8 mouse cellular contexts compared by ENCODE assay signal in genomic region chr15:79892995-79893823, GRCm38 (mm10). TPM values are rescaled to one million over a fixed set of nuclear protein-coding genes. Genes with fewer than 3 reads are reported as not detected.
A peak's percentile ranks its signal among the peaks of the same experiment; 100 is the strongest.
DNase-seq lines count a peak whose midpoint lies in the region; ATAC-seq and TF ChIP-seq lines count a peak whose summit lies in the region.
"Had no signal": no experiment of that assay in that cellular context is flagged by ENCODE, and none has a peak within 500 bp of the region (broad histone marks: within the 10 kb centered on the region; RNA-seq: fewer than 3 reads in every experiment).

No protein-coding gene starts in this region.

- H3K27me3 ChIP-seq in spleen, adult 2 months (ENCODE audit: control insufficient read depth, insufficient read depth, low read length) = no peaks in the 10 kb centered on the region
- H3K27me3 ChIP-seq in stomach, embryonic 16.5 days (ENCODE audit: control insufficient read depth, insufficient read depth, low read length) = no peaks in the 10 kb centered on the region

- H3K9ac ChIP-seq in stomach, embryonic 16.5 days (ENCODE audit: low read length) = peak overlapping the region; percentile 78; the same call in 1 of the 2 replicates

- peak overlapping the region; percentile 64 for H3K4me2 ChIP-seq in stomach, embryonic 16.5 days (ENCODE audit: low read depth, low read length)

- H3K4me3 ChIP-seq in spleen, adult 2 months (ENCODE audit: extremely low read depth, insufficient read depth, insufficient read length) = peak overlapping the region; percentile 88
- H3K4me3 ChIP-seq in embryonic fibroblast, embryonic 13.5 days (ENCODE audit: insufficient read depth, low read length) = peak overlapping the region; percentile 54
- H3K4me3 ChIP-seq in stomach, embryonic 16.5 days (replicated peaks; ENCODE audit: low read length) = peak overlapping the region; percentile 60

- intact Hi-C loops in left cerebral cortex, postnatal 10 days (cut with DNase I) = no loop called here

- TF ChIP-seq CTCF in spleen, adult 2 months (IDR thresholded peaks at IDR 0.05; ENCODE audit: extremely low read depth, insufficient read depth, insufficient read length, insufficient replicate concordance) = no peak
- TF ChIP-seq CTCF in embryonic fibroblast, embryonic 13.5 days (IDR thresholded peaks at IDR 0.05; ENCODE audit: borderline replicate concordance, insufficient read depth, low read length) = no peak

- H3K27ac ChIP-seq in spleen, adult 2 months (ENCODE audit: insufficient read depth, low read length) = peak overlapping the region; percentile 96
- no peak overlapping the region for H3K27ac ChIP-seq in embryonic fibroblast, embryonic 13.5 days (ENCODE audit: insufficient read depth, low read length)
- H3K27ac ChIP-seq in stomach, embryonic 16.5 days (ENCODE audit: low read length) = no peak overlapping the region

- peak in 1 of 2 experiments; percentile 42 for DNase-seq in spleen, adult 2 months (ENCODE audit: low read depth in 1 of 2, low spot score in 2 of 2)
- DNase-seq in spleen, adult 18-20 months = no peak
- DNase-seq in liver = peak; percentile 20
- DNase-seq in left cerebral cortex, postnatal 10 days (ENCODE audit: extremely low spot score in 1 of 2, low spot score in 2 of 2) = no peak
- no peak for DNase-seq in urinary bladder, postnatal 25 days (ENCODE audit: low spot score)
- DNase-seq: cerebellum, adult 8-10 months had no signal

- TF ChIP-seq POLR2A in spleen, adult 2 months (IDR thresholded peaks at IDR 0.05; ENCODE audit: low read depth, low read length) = peak; percentile 49; the same call in 1 of the 2 replicates
- TF ChIP-seq POLR2A in embryonic fibroblast, embryonic 13.5 days (IDR thresholded peaks at IDR 0.05; ENCODE audit: low read depth, low read length) = no peak

- no peak for ATAC-seq in stomach, embryonic 16.5 days (ENCODE audit: insufficient read depth, low FRiP score)

- H3K4me1 ChIP-seq in spleen, adult 2 months (ENCODE audit: control insufficient read depth, insufficient read depth, insufficient read length) = peaks cover 20% of the 10 kb centered on the region
- H3K4me1 ChIP-seq in embryonic fibroblast, embryonic 13.5 days (ENCODE audit: control insufficient read depth, insufficient read depth, low read length) = peaks cover 2% of the 10 kb centered on the region; the same call in 1 of the 2 replicates
- peaks cover 8% of the 10 kb centered on the region for H3K4me1 ChIP-seq in stomach, embryonic 16.5 days (ENCODE audit: control insufficient read depth, insufficient read depth, low read length)

- WGBS in spleen, adult 2 months = 6% methylated on average over 15 of the region's 15 CpGs
- WGBS in stomach, embryonic 16.5 days = 76% methylated on average over 15 of the region's 15 CpGs

- no peaks in the 10 kb centered on the region for H3K9me3 ChIP-seq in stomach, embryonic 16.5 days (replicated peaks; ENCODE audit: control insufficient read depth, low read length)

- peaks cover 31% of the 10 kb centered on the region for H3K36me3 ChIP-seq in spleen, adult 2 months (ENCODE audit: control insufficient read depth, insufficient read depth, low read length)
- H3K36me3 ChIP-seq in stomach, embryonic 16.5 days (ENCODE audit: control insufficient read depth, insufficient read depth, low read length) = no peaks in the 10 kb centered on the region

RNA-seq across cellular contexts. Expression of gene Apobec3, which starts 1.8 kb away (rescaled TPM):
- polyA plus RNA-seq in spleen, adult 2 months (2012; rRNA removed) = 99.9 and 104 TPM in 2 replicates
- 19.7 and 35.3 TPM in 2 replicates for polyA plus RNA-seq in embryonic fibroblast, embryonic 13.5 days (2011; ENCODE audit: insufficient read length, low read depth, missing spikeins)
- polyA plus RNA-seq in stomach, embryonic 16.5 days (2015; fragmentation: Nextera tagmentation; extraction: Ambion mirVana) = 31.5 and 31.9 TPM in 2 replicates
- total RNA-seq in left cerebral cortex, postnatal 10 days (2021) = 1 to 10 TPM; 4.4 to 4.7 TPM

RNA-seq across cellular contexts. Expression of gene Cbx6, which starts 58.7 kb away (rescaled TPM):
- 24.4 and 33.6 TPM in 2 replicates for polyA plus RNA-seq in spleen, adult 2 months (2012; rRNA removed)
- 63.7 and 89.0 TPM in 2 replicates for polyA plus RNA-seq in embryonic fibroblast, embryonic 13.5 days (2011; ENCODE audit: insufficient read length, low read depth, missing spikeins)
- 75.6 and 77.2 TPM in 2 replicates for polyA plus RNA-seq in stomach, embryonic 16.5 days (2015; fragmentation: Nextera tagmentation; extraction: Ambion mirVana)
- total RNA-seq in left cerebral cortex, postnatal 10 days (2021) = 100 to 1,000 TPM; 271 to 289 TPM

RNA-seq across cellular contexts. Expression of gene Npcd, which starts 59.2 kb away (rescaled TPM):
- polyA plus RNA-seq in spleen, adult 2 months (2012; rRNA removed) = 0.13 and 0.68 TPM in 2 replicates
- polyA plus RNA-seq in embryonic fibroblast, embryonic 13.5 days (2011; ENCODE audit: insufficient read length, low read depth, missing spikeins) = 1.0 TPM in 1 of 2 replicates, not detected in the other
- 0.19 TPM in 1 of 2 replicates, not detected in the other for polyA plus RNA-seq in stomach, embryonic 16.5 days (2015; fragmentation: Nextera tagmentation; extraction: Ambion mirVana)
- total RNA-seq in left cerebral cortex, postnatal 10 days (2021) = 10 to 100 TPM; 12.5 to 12.9 TPM
